Mouse (Mus musculus) cerebellum, adult 2 months (tissue): ENCODE data around the gene Wdr46. TPM values are rescaled to one million over a fixed set of nuclear protein-coding genes. Genes with fewer than 3 reads are reported as not detected.

Source experiments
- DNase-seq, 2 experiments: peaks; one replicate each; pipeline ENCODE4 v3.0.0; 2021
- H3K27ac ChIP-seq: fragments of 200-500 bp; 2 replicates; pipeline ENCODE4 v1.5.1; 2012; ENCODE audit warnings: low read length, control low read depth, inconsistent platforms; ENCODE audit not compliant: insufficient read depth
- H3K27me3 ChIP-seq: fragments of 200-500 bp; 2 replicates; pipeline ENCODE4 v1.6.1; 2012; ENCODE audit warnings: inconsistent platforms, mild to moderate bottlenecking, low read length, moderate library complexity; ENCODE audit not compliant: control insufficient read depth, insufficient read depth
- H3K4me1 ChIP-seq: fragments of 200-500 bp; 2 replicates; pipeline ENCODE4 v1.6.1; 2011; ENCODE audit warnings: low read length; ENCODE audit not compliant: control insufficient read depth, insufficient read depth
- H3K4me3 ChIP-seq: fragments of 200-500 bp; replicated peaks from 2 replicates; pipeline ENCODE3; 2011; ENCODE audit warnings: mild to moderate bottlenecking, low read depth, low read length, control low read depth; ENCODE audit not compliant: insufficient read depth
- CTCF ChIP-seq: fragments of 200-500 bp; IDR thresholded peaks from 2 replicates; pipeline ENCODE4 v1.5.1; 2011; ENCODE audit warnings: low read depth, mild to moderate bottlenecking, control low read depth, low read length, moderate library complexity, borderline replicate concordance; ENCODE audit not compliant: insufficient read depth
- POLR2A ChIP-seq: fragments of 200-500 bp; IDR thresholded peaks from 2 replicates; pipeline ENCODE4 v1.6.1; 2011; ENCODE audit warnings: low read length, control low read depth, borderline replicate concordance; ENCODE audit not compliant: insufficient read depth
- WGBS: fragments of 180-500 bp; shearing (Covaris S2); methylation state at CpG from one replicate; pipeline ENCODE4 v1.1.7; 2018; 5-methylcytosine and 5-hydroxymethylcytosine counted together
- polyA plus RNA-seq: library from polyadenylated mRNA; depleted of rRNA; stranded (reverse); fragments of >200 nt; gene quantifications from 2 replicates; pipeline ENCODE4 v1.2.3, GENCODE M21; 2012

The Wdr46 gene
- polyA plus RNA-seq, 1 experiment = 13.3 TPM

GRCm38 (mm10) chr17:33959948-33960347 lies 19.5 kb downstream of the Wdr46 start:
- H3K4me3 ChIP-seq = no peak overlapping the region
- 92% methylated on average over 15 of the region's 15 CpGs for WGBS
- no peak overlapping the region for H3K27ac ChIP-seq
- DNase-seq = no peak
- no peak for TF ChIP-seq POLR2A
- TF ChIP-seq CTCF = no peak
- H3K27me3 ChIP-seq = no peaks in the 10 kb centered on the region
- no peaks in the 10 kb centered on the region; the same call in 1 of the 2 replicates for H3K4me1 ChIP-seq

- no peak for TF ChIP-seq POLR2A
- no peak for TF ChIP-seq CTCF
- no peaks in the 10 kb centered on the region for H3K27me3 ChIP-seq
- DNase-seq = peak in 1 of 2 experiments; percentile 6
- no peak overlapping the region for H3K4me3 ChIP-seq
- no peak overlapping the region for H3K27ac ChIP-seq
- H3K4me1 ChIP-seq = no peaks in the 10 kb centered on the region
- WGBS = 91% methylated on average over 7 of the region's 7 CpGs
These were observed 22.4 kb downstream of the Wdr46 start for GRCm38 (mm10) chr17:33962876-33963275.

- no peak for TF ChIP-seq CTCF
- TF ChIP-seq POLR2A = no peak
- Histone ChIP-seq H3K27me3 (no peaks in the 10 kb centered on the region), H3K27ac (no peak overlapping the region), H3K4me1 (no peaks in the 10 kb centered on the region), H3K4me3 (no peak overlapping the region)
- peak in 1 of 2 experiments; percentile 9 for DNase-seq
- WGBS = 89% methylated on average over 17 of the region's 17 CpGs
These were observed 24.8 kb downstream of the Wdr46 start for GRCm38 (mm10) chr17:33965082-33965845.

GRCm38 (mm10) chr17:33965846-33966550 lies 25.5 kb downstream of the Wdr46 start:
- Histone ChIP-seq H3K4me1 (no peaks in the 10 kb centered on the region), H3K4me3 (no peak overlapping the region), H3K27me3 (no peaks in the 10 kb centered on the region), H3K27ac (no peak overlapping the region)
- 90% methylated on average over 16 of the region's 16 CpGs for WGBS
- no peak for TF ChIP-seq POLR2A
- no peak for TF ChIP-seq CTCF
- DNase-seq = peak in 1 of 2 experiments; percentile 13

- no peaks in the 10 kb centered on the region for H3K4me1 ChIP-seq
- 2% methylated on average over 9 of the region's 9 CpGs for WGBS
- H3K4me3 ChIP-seq = no peak overlapping the region
- H3K27me3 ChIP-seq = no peaks in the 10 kb centered on the region
- H3K27ac ChIP-seq = no peak overlapping the region
- TF ChIP-seq CTCF (peak; percentile 92), POLR2A (no peak)
- peak; percentile 69 to 84 for DNase-seq
These were observed 28.0 kb downstream of the Wdr46 start for GRCm38 (mm10) chr17:33968489-33968888.

- no peak overlapping the region for H3K4me3 ChIP-seq
- no peaks in the 10 kb centered on the region for H3K4me1 ChIP-seq
- TF ChIP-seq POLR2A (no peak), CTCF (no peak)
- H3K27me3 ChIP-seq = no peaks in the 10 kb centered on the region
- 28% methylated on average over 5 of the region's 5 CpGs for WGBS
- peak; percentile 7 to 36 for DNase-seq
- H3K27ac ChIP-seq = no peak overlapping the region
These were observed 28.5 kb downstream of the Wdr46 start for GRCm38 (mm10) chr17:33968927-33969326.

- no peak for DNase-seq
- Histone ChIP-seq H3K27ac (no peak overlapping the region), H3K4me1 (no peaks in the 10 kb centered on the region), H3K4me3 (no peak overlapping the region), H3K27me3 (no peaks in the 10 kb centered on the region)
- WGBS = 77% methylated on average over 4 of the region's 4 CpGs
- TF ChIP-seq CTCF (peak; percentile 11; the same call in 1 of the 2 replicates), POLR2A (no peak)
These were observed 28.9 kb downstream of the Wdr46 start for GRCm38 (mm10) chr17:33969394-33969793.

GRCm38 (mm10) chr17:33972691-33973090 lies 32.2 kb downstream of the Wdr46 start:
- TF ChIP-seq POLR2A = no peak
- no peak for TF ChIP-seq CTCF
- H3K27ac ChIP-seq = no peak overlapping the region
- 3% methylated on average over 1 of the region's 1 CpGs for WGBS
- no peaks in the 10 kb centered on the region for H3K27me3 ChIP-seq
- no peak overlapping the region for H3K4me3 ChIP-seq
- no peaks in the 10 kb centered on the region for H3K4me1 ChIP-seq
- DNase-seq = no peak

- H3K27me3 ChIP-seq = no peaks in the 10 kb centered on the region
- H3K27ac ChIP-seq = no peak overlapping the region
- TF ChIP-seq POLR2A (no peak), CTCF (no peak)
- DNase-seq = no peak
- H3K4me1 ChIP-seq = no peaks in the 10 kb centered on the region
- WGBS = 69% methylated on average over 3 of the region's 3 CpGs
- H3K4me3 ChIP-seq = no peak overlapping the region
These were observed 33.1 kb downstream of the Wdr46 start for GRCm38 (mm10) chr17:33973572-33973971.
